Mouse (Mus musculus) liver, adult 2 months (tissue): ENCODE data around the gene Kcnd2.

Source experiments
- CTCF ChIP-seq: fragments of 200-500 bp; IDR thresholded peaks from 2 replicates; pipeline ENCODE4 v1.5.1; 2011; ENCODE audit warnings: low read depth, low read length, control low read depth
- POLR2A ChIP-seq: fragments of 200-500 bp; IDR thresholded peaks from 2 replicates; pipeline ENCODE4 v1.6.1; 2011; ENCODE audit warnings: low read length, control low read depth; ENCODE audit not compliant: insufficient read depth; ENCODE audit errors: extremely low read depth

- TF ChIP-seq POLR2A: no peak
- TF ChIP-seq CTCF: no peak
Measured at GRCm38 (mm10) chr6:21609381-21610059, 394.2 kb downstream of the Kcnd2 start.
